Mouse (Mus musculus) heart, adult 8-10 months (tissue): ENCODE measurements around the gene Hist3h2ba. TPM values are rescaled to one million over a fixed set of nuclear protein-coding genes. Genes with fewer than 3 reads are reported as not detected.

Experiments used
- DNase-seq: peaks from one replicate; pipeline ENCODE4 v3.0.0; 2022; ENCODE audit warnings: low spot score
- total RNA-seq, 4 experiments: library from RNA; stranded (reverse); gene quantifications; 2 replicates each; pipeline ENCODE4 v1.2.4; 2022

Gene Hist3h2ba
- total RNA-seq, 4 experiments from 2014 or later: 1.3 to 1.4 (median 1.3) TPM; not detected in 1

- DNase-seq: no peak
These were observed 14.8 kb downstream of the Hist3h2ba start for GRCm38 (mm10) chr11:58963543-58963942.

- DNase-seq: no peak
These were observed 15.5 kb downstream of the Hist3h2ba start for GRCm38 (mm10) chr11:58964216-58964615.

- no peak for DNase-seq
These were observed 16.5 kb downstream of the Hist3h2ba start for GRCm38 (mm10) chr11:58965001-58965760.

- DNase-seq: no peak
These were observed 18.6 kb downstream of the Hist3h2ba start for GRCm38 (mm10) chr11:58967346-58967745.

- no peak for DNase-seq
These were observed 19.8 kb downstream of the Hist3h2ba start for GRCm38 (mm10) chr11:58968551-58968950.

GRCm38 (mm10) chr11:58969027-58969426, 20.3 kb downstream of the Hist3h2ba start:
- no peak for DNase-seq

- no peak for DNase-seq
These were observed 20.9 kb downstream of the Hist3h2ba start for GRCm38 (mm10) chr11:58969659-58970058.

- DNase-seq: no peak
These were observed 22.3 kb downstream of the Hist3h2ba start for GRCm38 (mm10) chr11:58970831-58971530.

GRCm38 (mm10) chr11:58971796-58972195, 23.1 kb downstream of the Hist3h2ba start:
- no peak for DNase-seq

GRCm38 (mm10) chr11:58974414-58974813, 25.7 kb downstream of the Hist3h2ba start:
- DNase-seq: no peak

GRCm38 (mm10) chr11:58977150-58977549, 28.4 kb downstream of the Hist3h2ba start:
- DNase-seq: no peak

- no peak for DNase-seq
These were observed 28.9 kb downstream of the Hist3h2ba start for GRCm38 (mm10) chr11:58977607-58978026.

GRCm38 (mm10) chr11:58978027-58978705, 29.4 kb downstream of the Hist3h2ba start, which contains the start of gene Trim11:
Gene Trim11, plus strand, starts transcription at chr11:58978093.
- peak; percentile 68 for DNase-seq

- DNase-seq: no peak
These were observed 29.9 kb downstream of the Hist3h2ba start for GRCm38 (mm10) chr11:58978706-58979030.

- no peak for DNase-seq
These were observed 30.5 kb downstream of the Hist3h2ba start for GRCm38 (mm10) chr11:58979183-58979582.

- DNase-seq: no peak
These were observed 30.9 kb downstream of the Hist3h2ba start for GRCm38 (mm10) chr11:58979661-58980060.

- DNase-seq: no peak
These were observed 31.8 kb downstream of the Hist3h2ba start for GRCm38 (mm10) chr11:58980381-58980990.

- peak; percentile 56 for DNase-seq
These were observed 33.1 kb downstream of the Hist3h2ba start for GRCm38 (mm10) chr11:58981541-58982447.

- DNase-seq: no peak
These were observed 33.9 kb downstream of the Hist3h2ba start for GRCm38 (mm10) chr11:58982471-58983097.

- no peak for DNase-seq
These were observed 35.1 kb downstream of the Hist3h2ba start for GRCm38 (mm10) chr11:58983691-58984341.
